Mouse (Mus musculus) thymus, postnatal 10 days (tissue): Measurements from ENCODE around the gene Hsp90ab1.

Experiments used
- DNase-seq, 2 experiments: peaks; one replicate each; pipeline ENCODE4 v3.0.0; 2021; ENCODE audit warnings: low spot score in 2 of 2

The Hsp90ab1 gene

GRCm38 (mm10) chr17:45543115-45543514, 30.0 kb downstream of the Hsp90ab1 start:
- no peak for DNase-seq

DNA sequence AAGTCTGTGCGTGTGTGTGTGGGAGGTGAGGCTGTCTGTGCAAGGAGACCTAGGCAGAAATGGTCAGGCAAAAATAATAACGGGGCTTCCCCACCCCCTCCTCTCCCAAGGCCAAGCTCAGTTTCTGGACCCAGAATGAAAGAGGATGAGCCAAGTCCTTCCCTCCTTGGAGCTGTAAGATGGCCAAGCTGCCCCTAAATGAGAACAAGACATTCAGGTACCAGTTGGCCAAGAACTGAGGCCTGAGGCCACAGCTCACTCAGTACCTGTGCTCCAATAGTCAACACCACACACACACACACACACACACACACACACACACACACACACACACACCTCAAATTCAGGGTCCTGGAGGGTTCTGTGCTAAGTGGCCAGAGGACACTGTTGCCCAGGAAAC, 30.4 kb downstream of the Hsp90ab1 start:
- DNase-seq, result no peak

- no peak for DNase-seq
These were observed 30.9 kb downstream of the Hsp90ab1 start for GRCm38 (mm10) chr17:45542129-45542528.

GRCm38 (mm10) chr17:45539664-45540063, 33.4 kb downstream of the Hsp90ab1 start:
- no peak for DNase-seq

- no peak for DNase-seq
These were observed 34.7 kb downstream of the Hsp90ab1 start for GRCm38 (mm10) chr17:45538394-45538793.

DNA sequence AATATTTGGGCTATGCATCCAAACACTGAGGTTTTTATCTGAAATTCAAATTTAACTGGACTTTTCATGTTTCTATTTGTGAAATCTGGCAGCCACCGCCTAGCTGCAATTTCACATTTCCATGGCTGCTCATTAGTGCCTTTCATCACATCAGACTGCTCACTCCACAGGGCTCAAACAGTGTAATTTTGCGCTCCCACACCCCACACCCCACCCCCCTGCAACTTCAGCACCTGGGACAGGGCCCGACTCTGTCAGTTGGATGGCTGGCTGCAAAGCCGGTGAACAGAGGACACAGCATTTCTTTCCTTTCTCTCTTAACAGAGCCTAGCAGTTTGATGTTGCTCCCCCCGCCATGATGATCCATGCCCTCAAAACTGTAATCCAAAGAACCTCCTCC, 36.8 kb downstream of the Hsp90ab1 start:
- DNase-seq, result no peak

DNA sequence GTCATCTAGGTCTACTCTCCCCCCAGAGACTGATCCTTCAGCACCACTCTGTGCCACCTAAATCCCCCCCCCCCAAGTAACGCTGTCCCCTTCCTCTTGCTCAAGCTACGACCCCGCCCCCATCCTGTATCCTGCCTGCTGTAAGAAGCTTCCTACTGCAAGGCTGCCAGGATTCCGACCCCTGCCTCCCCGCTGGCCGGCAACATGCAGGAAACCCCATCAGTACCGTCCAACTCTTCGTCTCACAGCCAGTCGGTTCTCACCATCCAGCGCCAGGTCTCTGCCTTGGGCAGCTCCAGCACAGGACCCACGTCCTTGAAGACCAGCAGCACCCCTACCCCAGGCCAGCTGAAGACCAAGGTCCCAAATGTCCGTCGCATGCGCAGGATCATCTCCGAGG, 40.2 kb downstream of the Hsp90ab1 start:
- no peak for DNase-seq

- no peak for DNase-seq
These were observed 42.7 kb downstream of the Hsp90ab1 start for GRCm38 (mm10) chr17:45530346-45530782.

DNA sequence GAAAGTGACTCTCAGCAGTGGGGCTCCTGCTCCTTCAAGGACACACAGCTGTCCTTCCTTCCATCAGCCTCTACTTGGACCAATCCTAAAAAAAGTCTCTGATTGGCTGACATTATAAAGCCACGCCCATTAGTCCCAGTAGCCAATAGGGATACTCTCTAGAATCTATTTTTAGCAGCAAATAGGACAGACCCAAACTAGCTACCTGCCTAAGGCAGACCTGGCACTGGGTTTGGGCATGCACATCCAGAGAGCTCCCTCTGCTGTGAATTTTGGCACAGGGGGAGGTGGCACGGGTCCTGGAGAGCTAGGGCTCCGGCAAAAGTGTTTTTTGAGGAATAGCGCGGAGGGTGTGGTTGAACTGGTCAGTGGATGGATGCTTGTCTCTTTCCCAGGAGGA, 46.5 kb downstream of the Hsp90ab1 start:
- DNase-seq, result no peak

GRCm38 (mm10) chr17:45524961-45525360, 48.1 kb downstream of the Hsp90ab1 start:
- DNase-seq, result no peak

DNA sequence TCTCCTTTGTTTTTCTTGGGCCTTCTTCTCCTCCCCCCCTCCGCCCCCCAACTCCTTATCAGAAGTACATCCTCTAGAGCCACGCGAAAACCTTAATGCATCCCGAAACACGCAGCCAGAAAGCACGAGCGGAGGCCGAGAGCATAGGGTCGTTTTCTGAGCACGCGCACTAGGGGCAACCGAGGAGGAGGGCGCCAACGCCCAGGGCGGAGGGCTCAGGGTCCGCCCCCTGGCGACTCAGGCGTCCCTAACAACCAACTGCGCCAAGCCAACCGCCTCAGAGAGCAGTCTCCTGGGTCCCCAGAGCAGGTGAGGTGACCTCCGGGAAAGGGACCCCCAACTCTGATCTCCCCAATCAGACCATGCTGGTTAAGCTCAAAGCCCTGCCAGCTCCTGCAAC, 49.8 kb downstream of the Hsp90ab1 start, which contains the start of gene Tcte1:
Gene Tcte1, plus strand, starts transcription at position 172 of the 400 bp plus-strand sequence.
- DNase-seq, result peak; percentile 29 to 55

- no peak for DNase-seq
These were observed 52.9 kb downstream of the Hsp90ab1 start for GRCm38 (mm10) chr17:45520136-45520535.

GRCm38 (mm10) chr17:45518766-45519475, 54.1 kb downstream of the Hsp90ab1 start:
- no peak for DNase-seq
